Mouse (Mus musculus): ENCODE measurements around the gene Slc25a3. TPM values are rescaled to one million over a fixed set of nuclear protein-coding genes. Genes with fewer than 3 reads are reported as not detected.
A peak's percentile ranks its signal among the peaks of the same experiment; 100 is the strongest.

The Slc25a3 gene
- total RNA-seq, 2 experiments from 2014 or later, result 1,091 to 1,914 TPM

DNA sequence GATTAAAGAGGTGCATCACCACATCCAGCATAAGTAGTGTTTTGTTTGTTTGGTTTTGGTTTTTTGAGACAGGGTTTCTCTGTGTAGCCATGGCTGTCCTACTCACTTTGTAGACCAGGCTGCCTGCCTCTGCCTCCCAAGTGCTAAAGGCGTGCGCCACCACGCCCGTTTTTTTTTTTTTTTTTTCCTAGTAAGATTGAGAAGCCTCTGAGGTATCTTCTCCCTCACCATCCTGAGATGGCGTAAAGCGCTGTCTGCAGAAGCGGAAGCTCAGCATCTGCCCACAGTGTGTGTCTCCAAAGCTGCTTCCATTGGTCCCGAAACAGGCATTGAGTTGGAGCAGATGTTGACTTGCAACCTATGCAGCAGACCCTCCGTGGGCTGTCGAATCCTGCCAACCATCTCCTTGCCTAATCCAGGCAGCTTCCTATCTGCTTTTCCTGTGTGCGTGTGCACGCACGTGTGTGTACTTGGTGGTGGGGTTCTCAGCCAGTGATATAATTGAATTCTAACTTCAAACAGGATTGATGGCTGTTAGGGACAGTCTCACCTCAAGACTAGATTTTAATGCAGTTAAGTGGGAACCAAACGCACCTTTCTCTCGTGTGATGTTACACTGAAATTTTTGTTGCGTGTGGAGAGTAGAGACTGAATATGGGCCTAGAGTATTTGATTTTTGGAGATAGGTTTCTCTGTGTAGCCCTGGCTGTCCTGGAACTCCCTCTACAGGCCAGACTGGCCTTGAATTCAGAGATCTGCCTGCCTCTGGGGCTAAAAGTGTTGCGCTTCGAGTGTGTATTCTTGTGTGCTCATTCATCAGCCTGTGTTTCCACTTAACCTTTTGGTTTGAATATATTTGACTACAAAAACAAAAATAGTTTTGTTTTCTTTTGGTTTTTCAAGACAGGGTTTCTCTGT, 19.7 kb upstream of the Slc25a3 start:
- DNase-seq, result no peak

DNA sequence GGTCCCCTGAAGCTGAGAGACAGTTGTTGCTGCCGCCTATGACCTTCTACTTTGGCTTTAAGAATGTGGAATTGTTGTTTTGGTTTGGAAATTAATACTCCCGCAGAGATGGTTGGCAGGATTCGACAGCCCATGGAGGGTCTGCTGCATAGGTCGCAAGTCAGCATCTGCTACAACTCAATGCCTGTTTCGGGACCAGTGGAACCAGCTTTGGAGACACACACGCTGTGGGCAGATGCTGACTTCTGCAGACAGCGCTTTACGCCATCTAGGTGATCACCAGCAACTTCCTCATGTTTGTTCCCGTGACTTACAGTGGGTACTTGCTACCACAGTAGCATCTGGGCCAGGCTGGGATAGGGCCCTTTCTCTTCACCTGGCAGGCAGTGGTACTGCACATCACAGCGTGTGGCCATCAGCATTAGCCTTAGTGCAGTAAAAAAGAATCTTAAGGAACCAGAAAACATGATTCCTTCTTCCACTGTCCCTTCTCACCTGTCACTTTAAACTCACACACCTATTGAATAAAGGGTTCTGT, 18.9 kb upstream of the Slc25a3 start:
- DNase-seq, result no peak

DNA sequence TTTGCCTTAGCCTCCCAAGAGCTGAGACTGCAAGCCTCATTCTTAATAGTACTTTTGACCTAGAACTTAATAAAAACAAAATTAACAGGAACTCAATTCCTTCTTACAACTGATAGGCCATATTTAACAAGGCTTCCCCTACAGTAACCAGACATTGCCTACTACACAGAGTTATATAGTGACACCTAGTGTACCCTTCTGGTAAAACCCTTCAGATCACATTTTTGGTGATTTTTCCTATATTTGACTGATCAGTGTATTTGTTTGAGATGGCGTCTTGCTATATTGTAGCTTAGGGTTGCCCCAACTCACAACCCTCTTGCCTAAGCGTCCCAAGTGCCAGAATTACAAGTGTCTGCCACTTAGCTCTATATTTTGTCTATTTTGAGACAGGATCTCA, 17.7 kb upstream of the Slc25a3 start:
- DNase-seq, result no peak

DNA sequence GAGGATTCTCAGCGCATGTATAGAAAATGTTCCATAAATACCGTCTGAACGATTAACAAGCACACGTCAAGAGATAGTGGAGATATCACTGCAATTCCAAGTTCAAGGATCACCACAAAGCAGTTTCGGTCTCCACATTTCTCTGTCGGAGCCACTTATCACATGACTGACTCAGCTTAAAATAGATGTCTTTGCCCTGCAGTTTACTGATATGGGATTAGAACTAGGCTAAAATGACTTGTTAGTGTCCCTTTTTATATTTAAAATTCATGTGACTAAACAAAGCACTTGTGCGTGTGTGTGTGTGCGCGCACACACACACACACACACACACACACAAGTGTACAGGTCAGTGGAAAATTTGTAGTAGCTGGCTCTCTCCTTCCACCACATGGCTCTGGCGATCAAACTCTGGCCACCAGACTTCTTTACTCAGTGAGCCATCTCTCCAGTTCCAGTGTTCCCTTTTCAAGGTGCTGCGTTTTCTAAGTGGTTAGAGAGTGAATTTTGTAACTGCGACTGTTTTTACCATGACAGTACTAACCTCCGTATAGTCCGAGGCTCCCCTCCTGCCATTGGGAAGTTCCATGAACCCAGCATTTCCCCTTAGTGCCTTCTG, 15.4 kb upstream of the Slc25a3 start:
- DNase-seq, result no peak

DNA sequence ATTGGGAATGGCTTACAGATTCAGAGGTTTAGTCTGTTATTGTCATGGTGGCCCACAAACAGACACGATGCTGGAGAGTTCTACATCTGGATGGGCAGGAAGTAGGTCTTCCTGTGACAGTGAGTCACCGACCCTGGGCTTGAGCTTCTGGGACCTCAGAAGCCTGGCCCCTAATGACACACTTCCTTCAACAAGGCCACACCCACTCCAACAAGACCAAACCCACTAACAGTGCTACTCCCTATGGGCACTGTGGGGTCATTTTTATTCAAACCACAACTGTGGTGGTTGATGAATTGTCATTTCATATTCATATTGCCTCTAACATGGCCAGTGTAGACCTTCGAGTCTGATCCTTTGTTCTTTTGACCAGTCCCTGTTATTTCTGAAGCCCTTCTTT, 14.5 kb upstream of the Slc25a3 start:
- DNase-seq, result peak; percentile 19 to 27

- peak; percentile 24 to 29 for DNase-seq
These were observed 13.5 kb upstream of the Slc25a3 start for GRCm38 (mm10) chr10:91137400-91137799.

- no peak for DNase-seq
These were observed 11.6 kb upstream of the Slc25a3 start for GRCm38 (mm10) chr10:91135302-91135972.

- no peak for DNase-seq
These were observed 7.7 kb upstream of the Slc25a3 start for GRCm38 (mm10) chr10:91131565-91131964.

DNA sequence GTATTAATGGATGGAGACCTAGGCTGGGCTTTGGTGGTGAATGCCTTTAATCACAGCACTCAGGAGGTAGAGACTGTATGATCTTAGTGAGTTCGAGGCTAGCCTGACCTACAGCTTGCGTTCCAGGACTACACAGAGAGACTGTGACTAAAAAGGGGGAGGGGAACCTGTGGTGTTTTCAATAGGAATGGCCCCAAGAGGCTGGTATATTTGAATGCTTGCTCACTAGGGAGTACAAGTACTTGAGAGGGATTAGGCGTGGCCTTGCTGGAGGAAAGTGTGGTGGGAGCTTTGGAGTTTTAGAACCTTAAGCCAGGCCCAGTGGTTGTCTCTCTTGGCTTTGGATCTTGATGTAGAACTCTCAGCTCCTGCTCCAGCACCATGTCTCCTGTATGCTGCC, 6.9 kb upstream of the Slc25a3 start:
- DNase-seq, result no peak

- peak; percentile 31 for DNase-seq
These were observed 4.8 kb upstream of the Slc25a3 start for GRCm38 (mm10) chr10:91128551-91129160.

- DNase-seq, result no peak
These were observed 3.5 kb upstream of the Slc25a3 start for GRCm38 (mm10) chr10:91127395-91127794.

DNA sequence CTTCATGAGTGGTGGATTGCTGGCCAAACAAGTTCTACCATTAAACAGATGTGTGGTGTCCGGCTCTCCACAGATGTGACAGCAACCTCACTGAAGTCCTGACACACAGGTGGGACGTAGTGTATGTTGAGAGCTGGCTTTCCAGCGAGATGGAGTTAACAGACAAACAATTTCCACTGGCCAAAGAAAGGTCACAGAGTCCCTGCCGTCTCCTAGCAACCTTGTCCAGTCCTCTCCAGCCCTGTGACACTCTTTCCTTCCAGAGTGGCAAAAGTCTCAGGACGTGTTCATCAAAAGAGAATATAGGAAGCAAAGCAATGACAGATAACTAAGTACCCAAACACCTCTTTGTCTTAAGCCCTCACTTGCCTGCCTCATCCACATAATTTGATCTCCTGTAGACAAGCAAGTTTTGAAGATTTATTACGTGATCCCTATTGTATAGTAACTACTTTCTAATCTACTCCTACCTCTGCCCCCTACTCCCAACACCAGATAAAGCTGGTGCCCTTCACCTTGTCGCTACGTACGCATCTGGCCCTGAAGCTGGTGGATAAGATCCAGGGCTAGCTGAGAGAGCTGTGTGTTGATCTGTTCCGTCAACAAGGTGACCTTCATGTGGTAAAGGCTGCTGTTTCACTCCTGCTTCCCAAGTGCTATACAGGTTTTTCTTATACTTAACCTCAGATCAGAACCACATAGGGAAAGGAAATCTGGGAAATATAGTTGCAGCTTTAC, 2.9 kb upstream of the Slc25a3 start:
- peak; percentile 23 to 34 for DNase-seq

- peak; percentile 76 to 79 for DNase-seq
These were observed 505 bp downstream of the Slc25a3 start for GRCm38 (mm10) chr10:91123281-91123827.

DNA sequence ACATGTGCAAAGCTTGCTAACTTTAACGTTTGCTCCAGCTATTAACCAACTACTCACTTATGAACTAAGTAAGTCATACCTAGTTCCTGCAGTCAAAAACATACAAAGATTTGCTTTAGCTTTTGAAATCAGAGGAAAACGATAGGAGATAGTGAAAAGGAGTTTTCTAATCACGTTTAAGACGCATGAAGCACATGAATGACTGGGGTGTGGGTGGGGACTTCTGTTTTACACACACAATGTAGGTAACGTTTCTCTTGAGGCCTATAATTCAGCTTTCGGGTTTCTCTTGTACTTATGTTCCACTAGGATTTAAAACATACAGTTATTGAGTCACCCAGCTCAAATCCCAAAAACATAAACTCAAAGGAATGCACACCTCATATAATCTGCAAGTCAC, 1.2 kb downstream of the Slc25a3 start:
- DNase-seq, result no peak

- DNase-seq, result no peak
These were observed 6.9 kb downstream of the Slc25a3 start for GRCm38 (mm10) chr10:91116958-91117357.

- DNase-seq, result no peak
These were observed 14.0 kb downstream of the Slc25a3 start for GRCm38 (mm10) chr10:91109841-91110240.

- DNase-seq, result no peak
These were observed 17.9 kb downstream of the Slc25a3 start for GRCm38 (mm10) chr10:91105981-91106380.

DNA sequence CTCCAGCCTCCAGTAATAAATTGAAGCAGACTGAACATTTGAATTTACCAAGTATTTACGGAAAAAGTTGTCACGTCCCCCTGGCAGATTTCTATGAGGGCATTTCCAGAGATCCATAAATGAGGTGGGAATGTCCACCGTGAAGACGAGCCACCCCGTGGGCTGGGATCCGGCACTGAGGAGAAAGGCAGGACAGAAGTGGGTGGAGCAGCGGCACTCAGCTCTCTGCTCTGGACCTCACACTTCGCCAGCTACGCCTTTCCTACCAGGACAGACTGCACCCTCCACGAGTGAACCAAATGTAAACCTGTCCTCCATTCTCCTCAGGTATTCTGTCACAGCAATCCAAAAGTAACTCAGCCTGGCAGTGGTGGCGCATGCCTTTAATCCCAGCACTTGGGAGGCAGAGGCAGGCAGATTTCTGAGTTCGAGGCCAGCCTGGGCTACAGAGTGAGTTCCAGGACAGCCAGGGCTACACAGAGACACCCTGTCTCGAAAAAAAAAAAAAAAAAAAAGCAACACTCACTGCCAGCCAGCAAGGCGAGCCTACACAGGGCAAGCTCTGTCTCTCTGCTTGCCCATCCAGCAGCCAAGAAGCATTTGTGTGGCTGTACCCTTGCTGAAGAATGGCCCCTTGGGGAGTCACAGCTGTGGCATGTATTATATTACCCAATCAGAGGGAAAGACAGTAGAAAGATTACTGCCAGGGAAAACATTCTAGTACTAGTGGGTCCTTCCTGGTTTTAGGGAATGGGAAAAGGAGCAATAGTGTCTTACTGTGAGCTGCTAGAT, 20.9 kb downstream of the Slc25a3 start:
- DNase-seq, result no peak

GRCm38 (mm10) chr10:91101936-91102335, 21.9 kb downstream of the Slc25a3 start:
- no peak for DNase-seq

DNA sequence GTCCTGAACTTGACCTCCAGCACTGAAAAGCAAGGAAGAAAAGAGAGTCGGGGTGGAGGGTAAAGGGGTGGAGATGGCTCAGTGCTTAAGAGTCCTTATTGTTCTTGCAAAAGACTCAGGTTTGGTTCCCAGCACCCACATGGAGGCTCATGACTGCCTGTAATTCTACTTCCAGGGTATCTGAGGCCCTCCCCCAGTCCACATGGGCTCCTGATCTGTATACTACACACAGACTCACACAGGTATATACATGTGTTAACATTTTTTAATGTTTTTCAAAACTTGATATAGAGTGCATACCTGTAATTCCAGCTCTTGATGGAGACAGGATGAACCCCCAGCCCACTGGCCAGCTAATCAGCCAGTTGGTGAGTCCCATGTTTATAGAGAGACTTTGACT, 23.8 kb downstream of the Slc25a3 start:
- no peak for DNase-seq

All from adrenal gland, postnatal 36 days (tissue).